Mouse (Mus musculus) heart, adult 2 months (tissue): ENCODE data around the gene Xylt1.

Experiments used
- CTCF ChIP-seq: fragments of 200-600 bp; IDR thresholded peaks from 2 replicates; pipeline ENCODE4 v1.8.1; 2022; ENCODE audit warnings: antibody characterized with exemption, mild to moderate bottlenecking, moderate library complexity
- EP300 ChIP-seq: fragments of 200-500 bp; IDR thresholded peaks from 2 replicates; pipeline ENCODE4 v1.6.1; 2011; ENCODE audit warnings: low read depth, low read length, control low read depth; ENCODE audit not compliant: insufficient read depth
- POLR2A ChIP-seq: fragments of 200-500 bp; IDR thresholded peaks from 2 replicates; pipeline ENCODE4 v1.6.1; 2011; ENCODE audit warnings: mild to moderate bottlenecking, low read depth, low read length, control low read depth; ENCODE audit not compliant: insufficient read depth

DNA sequence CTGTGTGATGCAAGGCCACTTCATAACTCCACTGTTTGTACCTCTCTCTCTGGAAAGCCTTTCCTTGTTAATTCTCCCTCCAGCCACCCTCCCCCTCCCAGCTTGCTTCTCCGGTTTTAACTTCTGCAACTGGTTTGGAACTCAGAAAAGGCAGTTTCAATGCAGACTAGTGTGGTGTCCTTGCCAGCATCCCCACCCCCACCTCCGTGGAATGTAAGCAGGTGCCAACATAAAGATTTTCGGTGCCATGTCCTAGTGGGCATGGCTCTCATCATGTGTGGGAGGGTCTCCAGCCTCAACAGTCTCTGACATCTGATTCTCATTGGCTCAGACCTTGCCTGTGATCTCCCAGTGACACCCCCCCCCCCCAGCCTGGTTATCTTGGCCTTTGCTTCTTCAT is 160.9 kb downstream of the Xylt1 start:
- TF ChIP-seq CTCF = no peak
- no peak for TF ChIP-seq EP300
- TF ChIP-seq POLR2A = no peak
